Mouse (Mus musculus) kidney, adult 2 months (tissue): Measurements from ENCODE around the gene Zg16. TPM values are rescaled to one million over a fixed set of nuclear protein-coding genes. Genes with fewer than 3 reads are reported as not detected.
A peak's percentile ranks its signal among the peaks of the same experiment; 100 is the strongest.

ENCODE experiments used
- DNase-seq: peaks from one replicate; pipeline ENCODE4 v3.0.0; 2021
- H3K27ac ChIP-seq: fragments of 200-500 bp; 2 replicates; pipeline ENCODE4 v1.5.1; 2012; ENCODE audit warnings: low read depth, low read length, control low read depth, inconsistent platforms; ENCODE audit not compliant: insufficient read depth
- H3K27me3 ChIP-seq: fragments of 200-500 bp; replicated peaks from 2 replicates; pipeline ENCODE4 v1.6.1; 2012; ENCODE audit warnings: mild to moderate bottlenecking, moderate library complexity, low read length, inconsistent platforms; ENCODE audit not compliant: control insufficient read depth, insufficient read depth
- H3K36me3 ChIP-seq: fragments of 200-500 bp; 2 replicates; pipeline ENCODE4 v1.6.1; 2012; ENCODE audit warnings: mild to moderate bottlenecking, moderate library complexity, low read length, inconsistent platforms; ENCODE audit not compliant: control insufficient read depth, insufficient read depth
- H3K4me1 ChIP-seq: fragments of 200-500 bp; 2 replicates; pipeline ENCODE4 v1.6.1; 2011; ENCODE audit warnings: low read length; ENCODE audit not compliant: control insufficient read depth, insufficient read depth
- H3K4me3 ChIP-seq: fragments of 200-500 bp; 2 replicates; pipeline ENCODE4 v1.5.1; 2011; ENCODE audit warnings: mild to moderate bottlenecking, low read depth, low read length, control low read depth; ENCODE audit not compliant: insufficient read depth
- CTCF ChIP-seq: fragments of 200-500 bp; conservative IDR thresholded peaks from 2 replicates; pipeline ENCODE4 v1.5.1; 2011; ENCODE audit warnings: low read depth, mild to moderate bottlenecking, control low read depth, low read length, moderate library complexity, mixed read lengths; ENCODE audit not compliant: insufficient read depth, insufficient read length
- POLR2A ChIP-seq: fragments of 200-500 bp; IDR thresholded peaks from one replicate; pipeline ENCODE4 v1.6.1; 2011; ENCODE audit warnings: low read depth, low read length, control low read depth
- WGBS: fragments of 180-500 bp; shearing (Covaris S2); methylation state at CpG from one replicate; pipeline ENCODE4 v1.1.7; 2018; 5-methylcytosine and 5-hydroxymethylcytosine counted together
- polyA plus RNA-seq: library from polyadenylated mRNA; depleted of rRNA; stranded (reverse); fragments of >200 nt; gene quantifications from 2 replicates; pipeline ENCODE4 v1.2.3, GENCODE M21; 2012

Gene Zg16
- polyA plus RNA-seq, 1 experiment: not detected

- WGBS: under 1% methylated on average over 48 of the region's 63 CpGs
- no peaks in the 10 kb centered on the region for H3K36me3 ChIP-seq
Measured at GRCm38 (mm10) chr7:127026984-127027726, 60.0 kb downstream of the Zg16 start, which contains the start of gene Maz. Gene Maz (minus strand): TSS chr7:127027037.

GRCm38 (mm10) chr7:127026616-127026983 is 60.5 kb downstream of the Zg16 start:
- Histone ChIP-seq H3K36me3 (no peaks in the 10 kb centered on the region), H3K4me1 (peaks cover 15% of the 10 kb centered on the region), H3K27me3 (no peaks in the 10 kb centered on the region), H3K4me3 (peak overlapping the region; percentile 84), H3K27ac (no peak overlapping the region)
- TF ChIP-seq CTCF (no peak), POLR2A (no peak)
- WGBS: 2% methylated on average over 28 of the region's 48 CpGs
- no peak for DNase-seq

More at GRCm38 (mm10) chr7:127026984-127027726, 60.0 kb downstream of the Zg16 start, which contains the start of gene Maz:
- TF ChIP-seq POLR2A: no peak
- TF ChIP-seq CTCF: no peak
- Histone ChIP-seq H3K27me3 (no peaks in the 10 kb centered on the region), H3K4me3 (peak within 1 kb of the TSS; percentile 84), H3K4me1 (peaks cover 15% of the 10 kb centered on the region), H3K27ac (peak within 1 kb of the TSS; percentile 97)
- DNase-seq: peak; percentile 100

GRCm38 (mm10) chr7:127026161-127026600 is 60.9 kb downstream of the Zg16 start:
- H3K4me1 ChIP-seq: peaks cover 15% of the 10 kb centered on the region
- no peaks in the 10 kb centered on the region for H3K27me3 ChIP-seq
- peak overlapping the region; percentile 97 for H3K27ac ChIP-seq
- peak overlapping the region; percentile 84 for H3K4me3 ChIP-seq
- WGBS: under 1% methylated on average over 45 of the region's 48 CpGs
- H3K36me3 ChIP-seq: no peaks in the 10 kb centered on the region
- DNase-seq: peak; percentile 84
- TF ChIP-seq CTCF (no peak), POLR2A (no peak)

GRCm38 (mm10) chr7:127025556-127026160 is 61.5 kb downstream of the Zg16 start:
- Histone ChIP-seq H3K27me3 (no peaks in the 10 kb centered on the region), H3K36me3 (no peaks in the 10 kb centered on the region), H3K27ac (peak overlapping the region; percentile 97), H3K4me1 (peaks cover 15% of the 10 kb centered on the region), H3K4me3 (peak overlapping the region; percentile 84)
- DNase-seq: peak; percentile 54
- WGBS: under 1% methylated on average over 65 of the region's 65 CpGs
- TF ChIP-seq CTCF (no peak), POLR2A (no peak)

DNA sequence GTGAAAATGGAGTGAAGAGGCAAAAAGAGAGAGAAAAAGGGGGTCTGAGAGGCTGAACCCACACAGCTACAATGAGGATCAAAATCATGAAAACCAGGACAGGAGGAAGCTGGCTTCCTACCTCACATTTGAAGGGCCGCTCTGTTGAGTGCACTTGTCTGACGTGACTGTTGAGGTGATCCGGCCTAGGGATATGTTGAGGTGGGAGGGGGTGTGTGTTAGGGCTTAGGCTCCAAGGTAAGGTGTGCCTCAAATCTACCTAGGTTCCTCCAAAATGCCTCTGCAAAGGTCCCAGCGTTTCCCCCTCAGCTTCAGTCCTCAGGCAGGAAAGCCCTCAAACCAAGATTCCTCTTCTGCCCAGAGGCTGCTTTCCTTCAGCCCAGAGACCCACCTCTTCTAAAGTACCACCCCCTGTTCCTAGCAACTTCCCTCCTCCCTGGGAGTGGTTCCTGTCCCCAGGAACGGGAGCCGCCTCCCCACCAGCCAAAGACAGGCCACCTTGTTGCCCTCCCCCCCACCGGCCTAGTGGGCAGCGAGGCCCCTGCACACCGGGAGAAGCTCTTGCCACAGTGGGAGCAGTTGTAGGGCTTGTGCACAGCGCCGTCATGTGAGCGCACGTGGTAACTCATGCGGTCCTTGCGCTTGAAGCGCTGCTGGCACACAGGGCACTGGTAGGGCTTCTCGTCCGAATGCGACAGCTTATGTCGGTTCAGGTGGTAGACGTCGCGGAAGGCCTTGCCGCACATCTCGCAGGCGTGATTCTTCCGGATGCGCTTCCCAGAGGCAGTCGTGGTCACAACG is 62.2 kb downstream of the Zg16 start:
- peaks cover 15% of the 10 kb centered on the region for H3K4me1 ChIP-seq
- H3K36me3 ChIP-seq: no peaks in the 10 kb centered on the region
- TF ChIP-seq CTCF: peak; percentile 79
- TF ChIP-seq POLR2A: peak; percentile 67
- peak overlapping the region; percentile 84 for H3K4me3 ChIP-seq
- H3K27ac ChIP-seq: peak overlapping the region; percentile 71
- DNase-seq: peak; percentile 90
- H3K27me3 ChIP-seq: no peaks in the 10 kb centered on the region
- 2% methylated on average over 30 of the region's 30 CpGs for WGBS

DNA sequence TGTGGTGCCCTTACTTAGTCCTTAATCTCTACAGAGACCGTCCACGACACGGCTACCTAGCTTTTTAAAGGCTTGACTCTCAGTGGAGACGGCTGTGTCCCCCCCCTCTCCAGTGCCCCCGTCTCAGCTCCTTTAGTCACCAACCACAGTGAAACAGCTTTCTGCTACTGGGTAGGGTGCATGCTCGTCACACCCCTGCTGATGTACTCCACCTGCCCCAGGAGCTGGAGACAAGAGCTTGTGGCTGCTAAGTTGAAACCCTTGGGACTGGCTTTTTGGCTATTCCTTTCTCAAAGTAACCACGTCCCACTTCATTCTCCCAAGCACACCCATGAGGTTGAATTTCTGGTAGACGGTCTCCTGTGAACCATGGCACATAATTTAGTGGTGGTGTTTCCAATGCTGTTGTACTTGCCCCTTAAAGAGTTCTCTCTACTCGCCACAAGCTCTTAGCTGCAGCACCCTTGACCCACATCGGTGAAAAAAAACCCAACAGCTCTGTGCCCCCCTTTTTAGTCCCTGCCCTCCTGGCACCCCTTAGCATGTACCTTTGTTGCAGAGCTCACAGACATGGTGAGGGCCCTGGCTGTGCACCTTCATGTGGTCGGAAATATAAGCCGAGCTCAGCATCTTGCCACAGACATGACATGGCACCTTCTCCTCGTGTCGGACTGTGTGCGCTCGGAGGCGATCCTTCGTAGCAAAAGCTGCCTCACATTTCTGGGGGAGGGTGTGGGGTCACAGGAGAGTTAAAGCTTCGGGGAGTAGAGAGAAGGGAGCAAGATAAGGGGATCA is 63.0 kb downstream of the Zg16 start:
- Histone ChIP-seq H3K4me3 (peak overlapping the region; percentile 26; the same call in 1 of the 2 replicates), H3K27ac (no peak overlapping the region), H3K27me3 (no peaks in the 10 kb centered on the region), H3K4me1 (peaks cover 15% of the 10 kb centered on the region), H3K36me3 (no peaks in the 10 kb centered on the region)
- 31% methylated on average over 19 of the region's 19 CpGs for WGBS
- DNase-seq: no peak
- TF ChIP-seq CTCF (no peak), POLR2A (no peak)
